Mouse (Mus musculus) mouse embryonic stem cell (cell line): Measurements from ENCODE around the gene Xrcc4.

Source experiments
- in situ Hi-C, 2 experiments: fragments of 300-500 bp; cut with MboI; formaldehyde crosslinking; loops; 1 replicate in 1 of 2; 3 replicates in 1 of 2; pipeline ENCODE4 v1.14.3; 2019 to 2020; ENCODE audit warnings: low sequenced_read_pairs in 2 of 2, low pct_unique_long_range_greater_than_20kb in 1 of 2, mixed read lengths in 1 of 2; ENCODE audit not compliant: unreplicated experiment in 1 of 2

Gene Xrcc4

GRCm38 (mm10) chr13:89849955-89850354 is 239.5 kb downstream of the Xrcc4 start:
- in situ Hi-C loops: no loop called here

DNA sequence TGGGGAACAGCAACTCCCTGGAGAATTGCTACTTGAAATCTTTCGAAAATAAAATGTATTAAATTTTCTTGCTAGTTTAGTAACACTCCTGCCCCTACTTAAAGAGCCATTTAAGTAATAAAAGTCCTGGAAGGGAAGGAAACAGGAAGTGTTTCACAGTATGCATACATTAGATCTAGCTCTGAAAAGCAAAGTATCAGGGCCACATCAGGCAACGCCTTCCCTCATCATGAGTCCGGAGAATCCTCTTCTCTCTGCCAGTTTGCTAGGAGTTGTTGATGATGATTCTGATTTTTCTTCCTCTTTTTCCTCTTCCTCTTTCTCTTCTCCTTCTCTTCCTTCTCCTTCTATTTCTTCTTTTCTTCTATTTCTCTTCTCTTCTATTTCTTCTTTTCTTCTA is 250.8 kb downstream of the Xrcc4 start:
- in situ Hi-C loops: no loop called here

- in situ Hi-C loops: no loop called here
These were observed 254.9 kb downstream of the Xrcc4 start for GRCm38 (mm10) chr13:89834485-89834884.

GRCm38 (mm10) chr13:89833053-89833670 is 256.2 kb downstream of the Xrcc4 start:
- in situ Hi-C loops: no loop called here

DNA sequence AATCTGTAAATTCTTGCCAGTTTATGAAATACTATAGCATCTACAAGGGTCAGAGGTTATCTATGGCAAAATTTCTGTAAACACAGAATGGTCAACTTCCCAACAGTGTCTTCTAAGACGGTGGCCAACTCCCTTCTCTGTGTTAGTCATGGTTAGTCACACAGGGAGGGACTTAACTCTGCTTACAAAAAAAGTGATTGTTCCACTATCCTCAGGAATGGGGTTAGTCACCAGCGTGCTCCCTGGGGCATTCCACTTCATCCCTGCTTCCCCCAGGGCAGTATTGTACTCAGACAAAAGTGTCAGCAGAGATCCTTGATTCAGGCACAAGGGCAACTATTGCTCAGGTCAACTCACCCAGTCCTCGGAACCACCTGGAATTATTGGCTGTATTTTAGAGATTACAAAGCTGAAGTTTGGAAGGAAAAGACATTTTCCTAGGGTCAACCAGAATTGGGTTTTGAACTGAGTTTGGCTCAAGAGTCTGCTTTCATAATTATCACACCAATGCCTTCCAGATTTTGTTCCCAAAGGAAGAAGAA is 260.9 kb downstream of the Xrcc4 start:
- in situ Hi-C loops: no loop called here

DNA sequence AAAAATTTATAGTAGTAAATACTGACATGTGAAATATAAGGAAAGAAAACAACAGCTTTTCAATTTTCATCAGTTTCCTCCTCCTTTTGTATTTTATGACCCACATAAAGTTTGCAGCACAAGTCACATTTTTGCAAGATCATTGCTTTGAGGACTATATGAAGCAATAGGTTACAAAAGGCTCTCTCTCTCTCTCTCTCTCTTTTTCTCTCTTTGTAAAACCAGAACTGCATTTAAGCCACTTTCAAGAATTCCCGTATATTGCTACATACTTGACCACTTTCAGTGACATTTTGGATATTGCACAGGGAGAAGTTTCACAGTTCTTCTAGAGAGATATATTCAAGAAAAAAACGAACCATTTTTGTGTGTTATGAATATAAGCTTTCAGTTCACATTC is 261.6 kb downstream of the Xrcc4 start:
- in situ Hi-C loops: no loop called here

GRCm38 (mm10) chr13:89814543-89814942 is 274.9 kb downstream of the Xrcc4 start:
- in situ Hi-C loops: no loop called here

- in situ Hi-C loops: no loop called here
These were observed 277.2 kb downstream of the Xrcc4 start for GRCm38 (mm10) chr13:89812169-89812568.

- in situ Hi-C loops: no loop called here
These were observed 280.4 kb downstream of the Xrcc4 start for GRCm38 (mm10) chr13:89809024-89809423.

GRCm38 (mm10) chr13:89801901-89802300 is 287.5 kb downstream of the Xrcc4 start:
- in situ Hi-C loops: no loop called here

- in situ Hi-C loops: loop anchor here in 1 of 2 experiments (25.0 kb wide), 1 partner anchor 1040 kb away; no protein-coding TSS in a partner anchor
These were observed 291.7 kb downstream of the Xrcc4 start for GRCm38 (mm10) chr13:89797721-89798120.

- in situ Hi-C loops: loop anchor here in 1 of 2 experiments (25.0 kb wide), 1 partner anchor 1046 kb away; no protein-coding TSS in a partner anchor
These were observed 297.9 kb downstream of the Xrcc4 start for GRCm38 (mm10) chr13:89791475-89791874.

DNA sequence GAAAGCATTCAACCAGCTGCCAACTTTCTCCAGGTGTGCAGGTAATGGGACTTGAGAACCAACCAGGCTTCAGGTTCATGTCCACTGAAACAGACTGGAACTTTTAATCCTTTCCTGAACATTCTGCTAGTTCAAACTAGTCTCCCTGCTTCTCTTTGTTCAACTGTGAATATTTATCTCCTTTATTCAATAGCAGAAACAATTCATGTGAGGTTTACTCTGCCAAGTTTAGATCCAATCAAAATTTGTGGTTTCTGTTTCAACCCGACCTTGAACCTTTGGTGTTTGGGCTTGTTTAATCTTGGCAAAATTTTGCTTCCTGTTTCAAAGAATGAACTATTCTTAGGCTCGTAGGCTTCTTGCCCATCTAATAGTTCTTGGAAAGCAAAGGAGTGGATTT is 306.5 kb downstream of the Xrcc4 start:
- in situ Hi-C loops: loop anchor here in 1 of 2 experiments (25.0 kb wide), 1 partner anchor 1054 kb away; no protein-coding TSS in a partner anchor

- in situ Hi-C loops: loop anchor here in 1 of 2 experiments (25.0 kb wide), 1 partner anchor 1057 kb away; no protein-coding TSS in a partner anchor
These were observed 309.1 kb downstream of the Xrcc4 start for GRCm38 (mm10) chr13:89780276-89780675.

GRCm38 (mm10) chr13:89779208-89779911 is 310.0 kb downstream of the Xrcc4 start:
- in situ Hi-C loops: loop anchor here in 1 of 2 experiments (25.0 kb wide), 1 partner anchor 1058 kb away; no protein-coding TSS in a partner anchor

DNA sequence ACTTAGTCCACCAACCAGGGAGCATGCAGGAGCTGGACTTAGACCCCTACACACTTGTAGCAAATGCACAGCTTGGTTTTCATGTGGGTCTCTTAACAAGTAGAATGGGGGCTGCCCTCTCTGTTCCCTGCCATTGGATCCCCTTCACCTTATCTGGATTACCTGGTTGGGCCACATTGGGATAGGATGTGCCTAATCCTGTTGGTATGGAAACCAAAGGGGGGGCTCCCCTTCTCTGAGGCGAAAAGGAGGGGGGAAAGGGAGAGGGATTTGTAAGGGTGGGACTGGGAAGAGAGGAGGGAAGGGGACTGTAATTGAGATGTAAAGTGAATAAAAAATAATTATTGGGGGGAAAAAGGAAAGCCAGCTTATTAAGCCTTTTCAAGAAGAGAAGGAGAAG is 311.6 kb downstream of the Xrcc4 start:
- in situ Hi-C loops: loop anchor here in 1 of 2 experiments (25.0 kb wide), 1 partner anchor 1060 kb away; no protein-coding TSS in a partner anchor

GRCm38 (mm10) chr13:89777146-89777545 is 312.3 kb downstream of the Xrcc4 start:
- in situ Hi-C loops: loop anchor here in 1 of 2 experiments (25.0 kb wide), 1 partner anchor 1060 kb away; no protein-coding TSS in a partner anchor

- in situ Hi-C loops: no loop called here
These were observed 322.9 kb downstream of the Xrcc4 start for GRCm38 (mm10) chr13:89766551-89766950.

DNA sequence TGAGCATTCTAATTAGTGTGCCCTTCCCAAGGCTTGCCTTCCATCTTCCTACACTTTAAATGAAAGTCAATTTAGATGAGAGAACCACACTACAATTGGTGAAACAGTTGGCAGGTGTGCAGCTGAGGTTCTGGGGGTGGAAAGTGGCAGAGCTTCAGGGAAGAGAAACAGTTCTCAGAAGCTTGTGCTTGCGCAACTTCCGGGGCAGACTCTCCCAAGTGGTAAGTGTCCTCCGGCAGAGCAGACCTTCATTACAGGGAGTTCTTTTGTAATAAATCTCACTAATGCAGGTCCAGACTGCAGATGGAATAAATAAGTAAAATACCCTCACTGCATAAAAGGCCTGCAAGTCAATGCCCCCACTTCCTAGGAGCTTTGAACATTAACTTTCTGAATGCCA is 323.4 kb downstream of the Xrcc4 start:
- in situ Hi-C loops: no loop called here
